Mouse (Mus musculus) retina, embryonic 14.5 days (tissue): Measurements from ENCODE around the gene Gm20815.
"Not testable (repeated sequence)": the region's sequence is repeated elsewhere in the genome, so short reads cannot be mapped to it uniquely, and the experiment has no call there.

Source experiments
- DNase-seq: peaks from one replicate; pipeline ENCODE4 v3.0.0-alpha.2; 2015; ENCODE audit warnings: low spot score

Gene Gm20815

DNA sequence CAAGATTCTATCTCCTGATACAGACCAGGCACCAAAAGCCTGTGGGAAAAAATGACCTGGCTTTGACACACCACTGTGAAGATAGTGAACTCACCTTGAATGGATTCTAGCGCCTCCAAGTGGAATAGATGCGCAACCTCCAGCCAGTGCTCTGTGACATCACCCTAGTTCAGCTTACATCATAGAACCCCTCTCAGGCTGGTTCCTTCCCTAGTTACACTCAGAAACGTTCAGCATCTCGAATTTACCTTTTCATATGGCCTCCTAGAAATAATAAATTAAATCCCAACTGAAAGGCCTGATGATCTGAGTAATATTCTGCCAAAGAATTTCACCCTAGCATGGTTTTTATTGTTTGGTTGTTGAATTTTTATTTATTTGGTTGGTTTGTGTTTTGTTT lies at the start of gene Gm20815:
Gene Gm20815, minus strand, starts transcription at position 101 of the 400 bp plus-strand sequence.
- not testable (repeated sequence) for DNase-seq
